Mouse (Mus musculus) WW6 (cell line): ENCODE data around the gene Olfr828.
A peak's percentile ranks its signal among the peaks of the same experiment; 100 is the strongest.

Source experiments
- DNase-seq: peaks from one replicate; pipeline ENCODE4 v3.0.0-alpha.2; 2013; ENCODE audit warnings: low read depth, low spot score

Gene Olfr828

DNA sequence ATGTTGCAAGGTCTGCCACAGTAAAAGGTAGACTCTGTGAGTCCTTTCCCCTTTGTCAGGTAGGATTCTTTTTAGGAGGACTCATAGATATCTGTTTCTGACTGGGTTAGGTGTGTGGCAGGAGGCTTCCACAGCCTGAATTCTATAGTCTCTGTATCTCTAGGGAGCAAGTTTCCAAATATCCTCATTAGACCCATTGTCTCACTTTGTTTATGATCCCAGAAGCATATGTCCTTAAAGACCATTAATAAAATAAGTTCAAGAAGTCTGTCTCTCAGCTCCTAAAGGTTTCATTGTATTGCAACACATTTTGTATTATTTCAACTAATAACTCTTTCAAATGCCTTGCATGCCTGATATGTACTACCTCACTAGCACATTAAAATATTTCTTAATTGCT, at the start of gene Olfr828:
TSS of gene Olfr828 (minus strand) at position 101 of the 400 bp plus-strand sequence.
- no peak for DNase-seq

DNA sequence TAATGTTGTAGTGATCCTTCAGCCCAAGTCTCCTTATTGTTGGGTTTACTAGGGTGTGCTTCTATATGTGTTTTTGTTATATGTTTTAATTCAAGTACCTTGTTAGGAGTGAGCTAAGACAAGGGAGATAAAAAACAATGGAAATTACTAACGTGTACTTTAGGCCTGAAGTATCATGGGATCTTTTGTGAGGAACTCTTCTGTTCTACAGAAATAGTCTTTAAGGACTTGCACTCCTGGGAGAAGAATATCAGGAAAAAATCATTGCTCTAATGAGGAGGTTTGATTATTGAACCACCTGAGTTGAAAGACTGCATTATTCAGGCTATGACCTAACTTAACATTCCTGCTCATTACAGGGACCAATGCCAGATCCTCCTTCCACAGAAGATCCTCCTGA, 35.3 kb upstream of the Olfr828 start, which contains the start of gene Olfr829:
TSS of gene Olfr829 (plus strand) at position 301 of the 400 bp plus-strand sequence.
- DNase-seq: no peak

DNA sequence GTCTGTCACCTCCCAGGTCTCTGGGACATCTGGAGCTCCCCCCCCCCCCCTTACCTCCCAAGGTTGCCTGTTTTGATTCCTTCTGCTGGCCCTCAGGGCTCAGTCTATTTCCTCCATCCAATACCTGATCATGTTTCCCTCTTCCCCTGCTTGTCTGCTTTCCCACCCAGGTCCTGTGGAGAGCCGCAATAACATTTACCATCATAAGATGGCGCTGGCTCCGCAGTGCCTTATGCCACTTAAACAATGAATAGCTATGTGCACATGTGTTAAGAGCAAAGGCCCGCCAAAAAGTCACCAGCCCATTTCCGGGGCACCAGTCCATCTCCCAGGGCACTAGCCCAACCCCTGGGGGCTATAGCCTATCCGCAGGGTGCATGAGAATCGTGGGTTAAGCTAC, 34.0 kb downstream of the Olfr828 start:
- DNase-seq: no peak

DNA sequence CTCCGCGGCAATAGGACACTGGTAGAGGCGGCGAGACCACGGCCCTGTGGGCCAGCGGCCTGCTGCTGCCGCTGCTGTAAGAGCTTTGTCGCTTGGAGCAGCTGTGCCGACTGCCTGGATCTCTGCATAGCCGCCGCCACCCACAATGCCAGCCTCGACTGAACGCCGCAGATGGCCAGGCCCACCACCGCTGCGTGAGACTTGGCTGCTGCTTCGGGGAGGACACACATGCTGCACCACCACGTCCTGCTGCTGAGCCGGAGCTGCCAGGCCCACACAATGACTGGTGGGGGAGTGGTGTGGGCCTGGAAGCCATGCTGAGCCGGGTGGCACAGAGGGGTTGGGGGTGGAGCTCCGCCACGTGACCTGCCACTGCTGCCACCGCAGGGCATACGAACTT, 39.9 kb downstream of the Olfr828 start:
- peak; percentile 18 for DNase-seq

DNA sequence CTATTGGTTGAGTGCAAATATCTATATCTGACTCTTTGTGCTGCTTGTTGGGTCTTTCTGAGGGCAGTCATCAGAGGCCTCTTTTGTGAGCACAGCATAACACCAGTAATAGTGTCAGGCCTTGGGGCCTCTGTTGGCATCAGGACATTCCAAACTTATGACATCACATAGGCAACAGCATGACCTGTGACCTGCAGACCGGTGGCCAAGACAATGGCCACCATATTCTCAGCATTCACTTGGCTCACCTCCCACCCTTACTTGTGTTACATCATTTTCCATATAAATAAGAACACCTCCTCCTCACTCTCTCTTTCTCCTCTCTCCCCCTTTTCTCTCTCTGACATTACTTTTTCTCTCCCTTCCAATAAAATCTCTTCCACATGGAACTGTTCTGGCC, 40.3 kb downstream of the Olfr828 start:
- DNase-seq: no peak
